Mouse (Mus musculus): Measurements from ENCODE around the gene Guca1b.

The Guca1b gene

GRCm38 (mm10) chr17:47385145-47385544 lies at the start of gene Guca1b:
TSS of gene Guca1b (plus strand) at chr17:47385393.
- no peak for DNase-seq (ENCODE audit: low read depth)

- no peak for DNase-seq (ENCODE audit: low read depth)
Measured at GRCm38 (mm10) chr17:47343121-47343520, 42.1 kb upstream of the Guca1b start.

GRCm38 (mm10) chr17:47349721-47350319 lies 35.4 kb upstream of the Guca1b start:
- no peak for DNase-seq (ENCODE audit: low read depth)

GRCm38 (mm10) chr17:47359964-47360363 lies 25.2 kb upstream of the Guca1b start:
- DNase-seq (ENCODE audit: low read depth), result no peak

- DNase-seq (ENCODE audit: low read depth), result no peak
Measured at GRCm38 (mm10) chr17:47361343-47361742, 23.9 kb upstream of the Guca1b start.

- DNase-seq (ENCODE audit: low read depth), result peak; percentile 46
Measured at GRCm38 (mm10) chr17:47368401-47369086, 16.6 kb upstream of the Guca1b start, which contains the start of gene Mrps10. TSS of gene Mrps10 (plus strand) at chr17:47368887.

- no peak for DNase-seq (ENCODE audit: low read depth)
Measured at GRCm38 (mm10) chr17:47369087-47369443, 16.1 kb upstream of the Guca1b start.

- DNase-seq (ENCODE audit: low read depth), result peak; percentile 31
Measured at GRCm38 (mm10) chr17:47371451-47371850, 13.7 kb upstream of the Guca1b start.

GRCm38 (mm10) chr17:47373991-47374390 lies 11.2 kb upstream of the Guca1b start:
- no peak for DNase-seq (ENCODE audit: low read depth)

GRCm38 (mm10) chr17:47376779-47377280 lies 8.4 kb upstream of the Guca1b start:
- DNase-seq (ENCODE audit: low read depth), result no peak

GRCm38 (mm10) chr17:47378133-47378532 lies 7.1 kb upstream of the Guca1b start:
- no peak for DNase-seq (ENCODE audit: low read depth)

- no peak for DNase-seq (ENCODE audit: low read depth)
Measured at GRCm38 (mm10) chr17:47381917-47382316, 3.3 kb upstream of the Guca1b start.

GRCm38 (mm10) chr17:47383266-47383665 lies 1.9 kb upstream of the Guca1b start:
- DNase-seq (ENCODE audit: low read depth), result no peak

GRCm38 (mm10) chr17:47384064-47384463 lies 1.1 kb upstream of the Guca1b start:
- no peak for DNase-seq (ENCODE audit: low read depth)

- no peak for DNase-seq (ENCODE audit: low read depth)
Measured at GRCm38 (mm10) chr17:47386649-47387048, 1.5 kb downstream of the Guca1b start.

GRCm38 (mm10) chr17:47394223-47394869 lies 9.2 kb downstream of the Guca1b start:
- no peak for DNase-seq (ENCODE audit: low read depth)

- peak; percentile 19 for DNase-seq (ENCODE audit: low read depth)
Measured at GRCm38 (mm10) chr17:47395376-47395913, 10.3 kb downstream of the Guca1b start.

- DNase-seq (ENCODE audit: low read depth), result no peak
Measured at GRCm38 (mm10) chr17:47399091-47399490, 13.9 kb downstream of the Guca1b start.

GRCm38 (mm10) chr17:47400451-47400850 lies 15.3 kb downstream of the Guca1b start, which contains the start of gene Guca1a:
TSS of gene Guca1a (minus strand) at chr17:47400584.
- no peak for DNase-seq (ENCODE audit: low read depth)

GRCm38 (mm10) chr17:47407717-47408557 lies 22.7 kb downstream of the Guca1b start:
- no peak for DNase-seq (ENCODE audit: low read depth)

- DNase-seq (ENCODE audit: low read depth), result peak; percentile 17
Measured at GRCm38 (mm10) chr17:47408558-47408898, 23.3 kb downstream of the Guca1b start.
